Mouse (Mus musculus) left cerebral cortex, postnatal 25 days (tissue): ENCODE results near the gene Gm15262. TPM values are rescaled to one million over a fixed set of nuclear protein-coding genes. Genes with fewer than 3 reads are reported as not detected.
"Not testable (repeated sequence)": the region's sequence is repeated elsewhere in the genome, so short reads cannot be mapped to it uniquely, and the experiment has no call there.

ENCODE experiments used
- DNase-seq, 2 experiments: peaks; one replicate each; pipeline ENCODE4 v3.0.0; 2022; ENCODE audit warnings: low spot score in 2 of 2, mixed read lengths in 1 of 2
- intact Hi-C: fragments of 180-260 bp; cut with DNase I; formaldehyde crosslinking; loops from one replicate; pipeline ENCODE4 v1.15.1; 2025
- total RNA-seq, 2 experiments: library from RNA; stranded (reverse); gene quantifications; 2 replicates each; pipeline ENCODE4 v1.2.3; 2021

The Gm15262 gene
- not detected for total RNA-seq

GRCm38 (mm10) chrX:161287156-161287555 lies at the start of gene Gm15262:
Gene Gm15262, plus strand, starts transcription at chrX:161287456.
- DNase-seq, intact Hi-C loops: not testable (repeated sequence)

DNA sequence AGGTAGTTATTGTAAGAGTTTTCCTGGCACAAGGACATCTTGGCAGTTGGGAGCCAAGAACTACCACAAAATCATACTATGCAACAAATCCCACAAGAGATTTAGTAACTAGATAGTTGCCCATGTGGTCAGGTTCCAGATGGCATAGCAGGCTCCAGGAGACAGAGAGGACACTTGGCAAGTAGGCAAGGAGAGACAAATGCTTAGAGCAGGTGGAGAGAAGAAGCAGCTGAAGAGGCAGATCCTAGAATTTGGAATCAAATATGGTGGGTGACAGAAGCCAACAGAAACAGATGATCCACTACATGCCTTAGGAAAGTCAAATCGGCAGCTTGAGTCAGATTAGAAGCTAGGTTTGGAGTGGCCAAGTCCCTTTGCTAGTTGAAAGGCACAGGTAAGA lies 20.9 kb downstream of the Gm15262 start:
- intact Hi-C loops, result no loop called here
- no peak for DNase-seq

DNA sequence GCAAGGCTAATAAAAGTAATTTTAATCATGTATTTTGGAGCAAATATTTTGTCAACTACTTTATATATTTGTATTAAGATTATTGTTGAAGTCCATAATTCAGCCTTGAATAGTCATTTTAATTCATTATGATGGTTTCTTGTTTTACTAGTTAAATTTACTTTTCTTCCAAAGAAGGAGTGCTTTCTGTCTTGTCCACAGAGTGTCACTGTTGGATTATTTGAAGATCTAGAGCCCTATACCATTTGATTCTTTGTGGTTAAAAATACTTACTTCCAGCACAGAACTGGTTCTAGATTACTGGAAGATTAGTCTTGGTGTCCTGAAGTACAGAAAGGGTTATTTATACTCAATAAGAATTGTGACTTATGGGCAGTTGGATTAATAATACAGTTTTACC lies 29.2 kb downstream of the Gm15262 start:
- intact Hi-C loops, result loop anchor here (10.0 kb wide), 1 partner anchor 508 kb away; no protein-coding TSS in a partner anchor

GRCm38 (mm10) chrX:161370927-161371326 lies 83.7 kb downstream of the Gm15262 start:
- no peak for DNase-seq
- intact Hi-C loops, result no loop called here

More for the DNA sequence above, 29.2 kb downstream of the Gm15262 start:
- DNase-seq, result no peak

- intact Hi-C loops, result no loop called here
- DNase-seq, result no peak
Measured at GRCm38 (mm10) chrX:161371461-161371860, 84.2 kb downstream of the Gm15262 start.

- intact Hi-C loops, result no loop called here
- no peak for DNase-seq
Measured at GRCm38 (mm10) chrX:161375568-161375967, 88.3 kb downstream of the Gm15262 start.

DNA sequence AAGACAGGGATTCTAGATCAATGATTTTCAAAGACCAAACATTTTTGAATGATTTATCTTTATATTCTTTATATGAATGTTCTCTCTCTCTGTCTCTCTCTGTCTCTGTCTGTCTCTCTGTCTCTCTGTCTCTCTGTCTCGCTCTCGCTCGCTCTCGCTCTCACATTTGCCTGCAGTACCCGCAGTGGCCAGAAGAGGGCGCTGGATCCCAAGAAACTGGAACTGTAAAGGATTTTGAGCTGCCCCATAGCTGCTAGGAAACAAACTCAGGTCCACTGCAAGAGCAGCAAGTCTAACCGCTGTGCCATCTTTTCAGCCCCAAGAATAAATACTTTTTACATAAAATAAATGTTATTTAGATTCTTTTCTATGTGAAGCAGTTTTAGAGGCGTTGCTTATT lies 98.5 kb downstream of the Gm15262 start:
- no peak for DNase-seq
- intact Hi-C loops, result no loop called here

DNA sequence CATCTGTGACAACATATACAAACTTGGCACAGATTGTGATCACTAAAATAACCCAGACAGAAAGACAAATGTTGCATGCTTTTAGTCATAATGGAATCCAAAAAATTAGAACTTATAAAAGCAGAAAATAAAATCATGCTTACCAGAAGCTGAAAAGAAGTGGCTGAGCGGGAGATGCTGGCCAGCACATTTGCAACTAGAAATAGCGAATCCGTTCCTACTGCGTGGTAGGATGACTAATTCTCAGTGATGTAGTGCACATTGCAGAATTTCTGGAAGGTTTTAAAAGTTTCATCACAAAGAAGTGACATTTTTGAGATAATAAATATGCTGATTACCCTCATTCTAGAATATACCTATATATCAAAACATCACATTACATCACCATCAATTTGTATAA lies 100.7 kb downstream of the Gm15262 start:
- peak in 1 of 2 experiments; percentile 51 for DNase-seq
- intact Hi-C loops, result no loop called here

GRCm38 (mm10) chrX:161399110-161399509 lies 111.9 kb downstream of the Gm15262 start:
- intact Hi-C loops, result loop anchor here (1.0 to 2.0 kb wide), 2 partner anchors 391 to 428 kb away; no protein-coding TSS in a partner anchor
- peak; percentile 61 to 64 for DNase-seq

- intact Hi-C loops, result loop anchor here (1.0 to 10.0 kb wide), 3 partner anchors 164 to 369 kb away; partner anchors contain the start of gene Rai2
- DNase-seq, result peak; percentile 3 to 85
Measured at GRCm38 (mm10) chrX:161411151-161411550, 123.9 kb downstream of the Gm15262 start.

Other genes starting within 250 kb of the Gm15262 start
- 1 to 10 TPM in 1 of 2 experiments, under 1 TPM in 1; 0.48 to 1.5 TPM for gene Scml2, start 170.3 kb upstream of the Gm15262 start, total RNA-seq